Mouse (Mus musculus): ENCODE measurements at regions not wholly inside any gene's neighbourhood (a gene's known extent, or its start where the extent isn't known, plus 50 kb on each side); places are given as distances from the start of the nearest gene placed in this dataset.
A peak's percentile ranks its signal among the peaks of the same experiment; 100 is the strongest.

DNA sequence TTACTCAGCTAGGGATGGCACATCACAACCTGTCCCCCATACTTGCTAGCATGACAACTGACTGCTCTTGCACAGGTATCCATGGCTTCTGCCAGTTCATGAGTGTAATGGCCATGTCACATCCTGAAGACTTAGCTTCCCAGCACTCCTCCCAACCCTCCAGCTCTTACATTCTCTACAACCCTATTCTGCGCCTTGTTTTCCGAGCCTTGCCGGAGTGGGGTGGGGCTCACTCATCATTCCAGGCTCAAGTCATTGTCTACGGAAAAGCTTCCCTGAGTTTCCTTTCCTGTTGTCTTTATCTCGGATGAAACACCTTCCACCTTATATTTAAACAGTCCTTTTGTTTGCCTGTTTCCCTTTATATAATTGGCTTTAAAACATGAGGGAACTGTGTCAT, 69.6 kb downstream of the Prdm13 start:
- no peak for DNase-seq

DNA sequence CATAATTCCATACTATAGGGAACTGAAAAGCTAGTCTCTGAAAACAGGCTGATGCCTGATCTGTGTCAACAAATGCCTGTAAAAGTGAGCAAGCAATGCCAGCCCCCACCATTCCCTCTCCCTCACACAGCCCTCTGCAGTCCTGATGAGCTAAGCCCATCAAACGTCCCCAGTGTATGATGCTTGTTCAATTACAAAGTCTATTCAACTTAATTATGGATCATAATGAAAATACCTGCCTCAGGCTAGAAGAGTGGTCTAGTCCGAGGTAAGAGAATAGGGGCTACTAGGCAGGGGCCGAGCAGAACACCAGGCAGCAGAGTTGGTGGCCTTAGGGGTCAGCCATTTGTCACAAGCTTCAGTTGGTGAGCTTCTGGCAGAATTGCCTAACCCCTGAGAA, 71.3 kb downstream of the Prdm13 start:
- DNase-seq: no peak

DNA sequence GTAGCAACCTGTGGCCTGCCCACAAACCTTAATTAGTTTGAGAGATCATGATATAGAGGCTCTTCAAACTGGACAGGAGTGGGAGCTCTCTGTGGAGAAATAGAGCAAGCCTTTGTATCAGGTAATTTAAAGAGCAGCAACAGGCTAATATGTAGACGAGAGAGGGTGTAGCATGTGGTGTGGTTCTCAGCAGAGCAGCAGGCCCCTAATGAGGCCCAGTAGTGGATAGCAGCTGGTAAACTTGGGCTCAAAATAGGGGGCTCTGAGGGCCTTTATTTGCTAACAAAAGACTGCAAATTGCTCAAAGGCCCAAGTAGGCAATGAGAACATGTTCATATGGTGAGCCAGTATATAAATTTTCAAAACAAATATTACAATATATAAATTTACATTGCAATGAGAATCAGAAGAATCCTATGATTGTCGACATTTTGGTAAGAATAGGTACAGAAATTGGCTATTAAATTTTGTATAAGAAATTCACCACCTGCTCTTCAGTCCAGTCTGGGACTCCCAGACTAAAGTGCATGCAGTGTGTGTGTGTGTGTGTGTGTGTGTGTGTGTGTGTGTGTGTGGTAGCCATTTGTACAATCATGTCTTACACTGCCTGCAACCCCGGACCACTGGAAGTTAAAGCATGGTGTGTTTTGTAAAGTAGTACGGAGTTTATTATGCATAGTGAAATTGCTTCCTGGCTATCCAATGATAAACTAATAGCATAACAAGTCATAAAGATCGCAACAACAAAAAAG, 74.1 kb downstream of the Prdm13 start:
- no peak for DNase-seq

DNA sequence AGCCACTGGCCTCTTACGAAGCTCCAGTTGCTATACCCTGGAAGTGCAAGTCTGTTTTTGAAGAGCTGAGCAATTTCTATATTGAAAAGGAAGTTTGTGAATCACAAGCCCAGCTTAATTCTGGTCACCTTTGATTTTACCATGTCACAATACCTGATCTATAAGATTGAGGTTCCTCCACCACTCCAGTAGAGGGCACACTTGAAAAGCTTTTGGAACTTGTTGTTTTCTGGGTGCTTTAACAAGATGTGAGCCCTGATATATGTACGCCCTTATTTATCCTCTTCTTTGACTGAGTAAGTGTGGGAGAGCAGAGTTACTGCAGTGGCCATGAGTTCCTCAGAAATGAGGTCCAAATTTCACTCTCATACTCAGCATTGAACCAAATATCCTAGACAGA, 87.7 kb downstream of the Prdm13 start:
- no peak for DNase-seq

DNA sequence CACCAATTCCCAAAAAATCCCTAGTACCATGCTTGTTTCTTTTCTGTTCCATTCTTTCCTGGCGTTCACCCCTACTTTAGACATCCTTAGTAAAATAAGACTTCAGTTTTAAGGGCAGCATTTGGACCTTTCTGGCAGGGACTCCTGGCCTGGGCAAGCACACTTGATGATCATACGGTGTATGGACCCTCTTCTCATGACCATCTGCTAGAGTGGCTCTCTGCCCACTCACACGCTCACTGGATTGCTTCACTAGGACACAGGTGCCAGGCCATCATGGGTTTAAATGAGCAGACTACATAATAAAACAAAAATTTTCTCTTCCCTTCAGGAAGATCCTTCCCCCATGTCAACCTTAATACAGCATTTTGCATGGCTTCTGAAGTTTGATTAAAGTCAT, 138.0 kb downstream of the Prdm13 start:
- DNase-seq: peak; percentile 72 to 82

DNA sequence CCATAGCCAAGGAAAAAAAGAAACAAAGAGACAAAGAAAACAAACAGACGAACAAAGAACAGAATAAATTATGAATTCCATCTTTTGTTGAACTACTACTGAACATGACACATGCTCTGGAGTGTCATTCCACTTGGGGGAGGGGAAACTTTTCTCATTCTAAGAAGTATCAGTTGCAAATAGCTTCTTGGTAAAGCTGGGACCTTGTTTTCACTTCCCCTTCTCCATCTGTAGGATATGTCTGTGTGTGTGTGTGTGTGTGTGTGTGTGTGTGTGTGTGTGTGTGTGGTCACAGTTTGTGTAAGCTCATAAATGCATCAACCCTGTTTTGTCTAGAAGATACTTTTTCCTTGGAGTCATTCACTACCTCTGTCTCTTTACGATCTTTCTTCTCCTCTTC, 146.2 kb downstream of the Prdm13 start:
- DNase-seq: no peak

DNA sequence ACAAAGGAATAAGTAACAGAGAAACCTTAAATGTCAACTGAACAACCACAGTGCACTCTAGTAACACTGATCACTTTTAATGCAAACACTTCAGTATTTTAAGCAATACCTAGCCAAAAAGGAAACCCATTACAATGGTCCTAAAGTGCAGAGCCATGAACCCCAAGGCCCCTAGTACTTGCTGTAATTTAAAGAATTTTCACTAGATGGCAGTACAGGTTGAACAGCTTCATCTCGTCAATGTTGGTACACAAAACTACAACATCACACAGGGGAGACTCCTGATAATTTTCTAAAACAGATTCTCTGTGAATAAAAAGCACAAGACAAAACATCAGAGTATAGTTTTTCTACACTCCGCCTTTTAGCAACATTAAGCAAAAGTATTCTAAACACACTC, 149.8 kb downstream of the Prdm13 start:
- no peak for DNase-seq

DNA sequence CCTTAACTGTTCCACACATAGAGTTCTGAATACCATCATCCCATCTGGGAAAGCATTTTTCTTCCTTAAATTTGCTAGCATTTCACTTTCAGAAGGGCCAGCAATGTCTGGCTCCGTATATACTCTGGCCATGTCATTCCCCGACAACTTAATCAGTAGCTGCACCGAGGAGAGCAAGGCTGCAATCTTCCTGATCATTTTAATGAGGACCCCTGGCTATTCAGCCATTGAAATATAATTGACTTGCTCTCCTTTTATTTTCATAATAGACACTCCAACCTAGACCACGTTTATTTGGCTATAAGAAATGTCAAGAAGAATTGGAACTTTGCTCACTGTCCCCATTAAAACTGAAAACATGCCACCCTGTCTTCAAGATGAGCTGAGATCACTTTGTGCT, 153.6 kb downstream of the Prdm13 start:
- no peak for DNase-seq

Measured in cerebellum, postnatal 25 days (tissue).